Mouse (Mus musculus): ENCODE measurements at regions not wholly inside any gene's neighbourhood (a gene's known extent, or its start where the extent isn't known, plus 50 kb on each side); places are given as distances from the start of the nearest gene placed in this dataset.

GRCm38 (mm10) chr1:60652570-60653011, 64.0 kb upstream of the Cd28 start:
- TF ChIP-seq POLR2A (IDR thresholded peaks at IDR 0.05; ENCODE audit: low read depth, low read length) (no peak), CTCF (conservative IDR thresholded peaks at IDR 0.05; ENCODE audit: insufficient read depth, insufficient read length, low read depth, low read length) (no peak)

Measured in kidney, adult 2 months (tissue).